Mouse (Mus musculus): ENCODE measurements around the gene Unc5b. TPM values are rescaled to one million over a fixed set of nuclear protein-coding genes. Genes with fewer than 3 reads are reported as not detected.

Gene Unc5b
- polyA plus RNA-seq, 1 experiment from 2014 or later, result 10.0 TPM

DNA sequence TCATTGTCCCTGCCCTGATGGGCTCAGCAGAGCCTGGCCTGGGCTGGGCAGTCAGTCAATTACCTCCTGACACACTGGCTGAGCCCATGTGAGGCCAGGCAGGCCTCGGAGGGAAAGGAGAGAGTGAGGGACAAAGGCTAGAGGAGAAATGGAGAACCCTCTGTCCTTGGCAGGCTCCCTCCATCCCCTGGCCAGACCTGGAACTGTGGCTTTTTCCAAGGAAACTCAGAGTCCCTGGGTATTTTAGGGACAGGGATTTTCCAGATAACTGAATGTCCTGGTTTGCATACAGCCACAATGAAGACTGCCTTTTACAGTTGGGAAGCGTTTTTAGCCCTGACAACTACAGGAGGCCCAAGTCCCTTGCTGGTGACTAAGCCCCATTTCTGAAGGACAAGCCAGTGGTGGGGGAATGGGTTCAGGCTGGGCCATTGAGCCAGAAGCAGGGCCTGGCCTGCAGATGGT, 99.0 kb downstream of the Unc5b start:
- Histone ChIP-seq H3K4me3 (ENCODE audit: low read length) (no peak overlapping the region), H3K27me3 (ENCODE audit: control insufficient read depth, insufficient read depth, low read length) (no peaks in the 10 kb centered on the region), H3K4me2 (ENCODE audit: low read depth, low read length) (no peak overlapping the region), H3K4me1 (ENCODE audit: control insufficient read depth, insufficient read depth, low read length) (peaks cover 6% of the 10 kb centered on the region), H3K9me3 (replicated peaks; ENCODE audit: control insufficient read depth, low read length) (no peaks in the 10 kb centered on the region), H3K36me3 (ENCODE audit: control insufficient read depth, insufficient read depth) (no peaks in the 10 kb centered on the region), H3K9ac (ENCODE audit: low read length) (no peak overlapping the region), H3K27ac (ENCODE audit: low read length) (no peak overlapping the region)
- no peak for ATAC-seq (replicated peaks; ENCODE audit: extremely low read depth, insufficient read depth, low FRiP score)
- WGBS, result 45% methylated on average over 2 of the region's 2 CpGs

DNA sequence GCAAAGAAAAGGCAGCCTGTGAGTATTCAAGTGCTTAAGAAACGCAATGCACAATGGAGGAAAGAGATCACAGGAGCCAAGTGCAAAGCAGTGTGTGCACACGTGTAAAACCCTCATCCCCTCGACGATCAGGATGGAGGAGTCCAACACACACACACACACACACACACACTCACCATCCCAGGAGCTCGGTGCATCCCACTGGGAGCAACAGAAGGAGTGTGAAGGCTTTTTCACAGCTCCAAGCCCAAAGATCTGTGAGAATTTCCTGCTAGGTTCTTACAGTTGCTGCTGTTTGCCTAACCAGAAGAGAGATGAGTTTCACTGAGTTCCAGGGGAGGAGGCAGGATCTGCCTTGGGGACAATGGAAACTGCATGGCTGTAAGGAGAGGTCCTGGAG, 99.6 kb downstream of the Unc5b start:
- Histone ChIP-seq H3K9me3 (replicated peaks; ENCODE audit: control insufficient read depth, low read length) (no peaks in the 10 kb centered on the region), H3K9ac (ENCODE audit: low read length) (no peak overlapping the region), H3K36me3 (ENCODE audit: control insufficient read depth, insufficient read depth) (no peaks in the 10 kb centered on the region), H3K4me1 (ENCODE audit: control insufficient read depth, insufficient read depth, low read length) (peaks cover under 1% of the 10 kb centered on the region; the same call in 1 of the 2 replicates), H3K4me3 (ENCODE audit: low read length) (no peak overlapping the region), H3K27ac (ENCODE audit: low read length) (no peak overlapping the region), H3K4me2 (ENCODE audit: low read depth, low read length) (no peak overlapping the region), H3K27me3 (ENCODE audit: control insufficient read depth, insufficient read depth, low read length) (no peaks in the 10 kb centered on the region)
- WGBS, result 40% methylated on average over 5 of the region's 5 CpGs
- no peak for ATAC-seq (replicated peaks; ENCODE audit: extremely low read depth, insufficient read depth, low FRiP score)

DNA sequence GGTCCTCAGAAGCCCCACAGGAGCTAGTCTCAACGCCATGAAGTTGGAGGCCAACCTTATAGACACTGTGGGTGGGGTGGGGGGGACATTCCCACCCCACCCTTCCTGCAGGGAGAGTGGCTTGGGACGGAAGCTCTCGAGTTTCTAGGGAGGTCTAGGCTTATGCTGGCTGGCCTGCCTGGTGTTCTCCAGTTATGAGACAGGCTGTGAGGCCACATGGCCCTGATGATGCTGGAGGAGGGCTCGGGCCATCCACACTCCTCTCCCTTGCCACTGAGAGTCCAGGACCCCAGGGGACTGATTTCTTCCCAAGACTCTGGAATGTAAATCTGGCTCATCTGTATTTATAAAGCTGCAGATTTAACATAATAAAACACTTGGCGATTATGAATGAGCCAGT, 104.1 kb downstream of the Unc5b start:
- Histone ChIP-seq H3K27ac (ENCODE audit: low read length) (no peak overlapping the region), H3K36me3 (ENCODE audit: control insufficient read depth, insufficient read depth) (no peaks in the 10 kb centered on the region), H3K9ac (ENCODE audit: low read length) (no peak overlapping the region), H3K27me3 (ENCODE audit: control insufficient read depth, insufficient read depth, low read length) (no peaks in the 10 kb centered on the region), H3K4me2 (ENCODE audit: low read depth, low read length) (no peak overlapping the region), H3K4me3 (ENCODE audit: low read length) (no peak overlapping the region), H3K9me3 (replicated peaks; ENCODE audit: control insufficient read depth, low read length) (no peaks in the 10 kb centered on the region), H3K4me1 (ENCODE audit: control insufficient read depth, insufficient read depth, low read length) (no peaks in the 10 kb centered on the region)
- no peak for ATAC-seq (replicated peaks; ENCODE audit: extremely low read depth, insufficient read depth, low FRiP score)
- WGBS, result 42% methylated on average over 5 of the region's 5 CpGs

DNA sequence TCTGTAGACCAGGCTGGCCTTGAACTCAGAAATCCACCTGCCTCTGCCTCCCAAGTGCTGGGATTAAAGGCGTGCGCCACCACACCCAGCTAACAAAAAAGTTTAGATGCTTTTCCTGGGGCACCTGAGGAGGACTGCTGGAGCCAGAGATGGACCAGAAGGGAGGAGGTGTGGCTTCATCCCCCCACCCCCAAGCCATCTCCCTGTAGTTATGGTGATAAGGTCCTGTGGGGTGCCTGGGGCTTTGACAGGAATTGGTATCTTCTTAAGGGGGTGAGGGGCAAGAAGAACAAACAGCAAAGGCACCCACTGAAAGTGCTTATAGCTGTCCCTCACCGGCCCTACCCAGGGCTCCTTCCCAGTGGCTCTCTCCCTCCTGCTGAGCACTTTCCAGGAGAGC, 104.5 kb downstream of the Unc5b start:
- Histone ChIP-seq H3K4me3 (ENCODE audit: low read length) (no peak overlapping the region), H3K4me2 (ENCODE audit: low read depth, low read length) (no peak overlapping the region), H3K36me3 (ENCODE audit: control insufficient read depth, insufficient read depth) (no peaks in the 10 kb centered on the region), H3K4me1 (ENCODE audit: control insufficient read depth, insufficient read depth, low read length) (no peaks in the 10 kb centered on the region), H3K9me3 (replicated peaks; ENCODE audit: control insufficient read depth, low read length) (no peaks in the 10 kb centered on the region), H3K27ac (ENCODE audit: low read length) (no peak overlapping the region), H3K27me3 (ENCODE audit: control insufficient read depth, insufficient read depth, low read length) (no peaks in the 10 kb centered on the region), H3K9ac (ENCODE audit: low read length) (no peak overlapping the region)
- no peak for ATAC-seq (replicated peaks; ENCODE audit: extremely low read depth, insufficient read depth, low FRiP score)
- WGBS, result 62% methylated on average over 3 of the region's 3 CpGs

DNA sequence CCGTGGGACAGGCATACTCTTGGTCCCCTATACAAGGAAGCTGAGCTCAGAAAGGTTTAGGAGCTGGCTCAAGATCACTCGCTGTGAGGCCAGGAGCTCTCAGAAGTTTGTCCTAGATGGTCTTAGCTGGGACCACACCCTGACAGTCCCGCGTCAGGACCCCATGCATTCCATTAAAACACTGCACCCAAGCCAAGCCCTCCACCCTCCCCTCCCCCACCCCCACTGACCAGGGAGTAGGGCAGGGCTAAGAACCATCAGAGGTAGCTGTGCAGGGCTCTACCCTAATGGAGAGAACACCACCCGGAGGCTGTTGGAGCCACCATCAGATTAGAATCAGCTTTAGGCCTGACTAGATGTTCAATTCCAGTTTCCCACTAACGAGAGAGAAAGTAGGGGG, 106.9 kb downstream of the Unc5b start:
- Histone ChIP-seq H3K4me3 (ENCODE audit: low read length) (no peak overlapping the region), H3K4me1 (ENCODE audit: control insufficient read depth, insufficient read depth, low read length) (no peaks in the 10 kb centered on the region), H3K36me3 (ENCODE audit: control insufficient read depth, insufficient read depth) (no peaks in the 10 kb centered on the region), H3K9me3 (replicated peaks; ENCODE audit: control insufficient read depth, low read length) (no peaks in the 10 kb centered on the region), H3K27me3 (ENCODE audit: control insufficient read depth, insufficient read depth, low read length) (no peaks in the 10 kb centered on the region), H3K9ac (ENCODE audit: low read length) (no peak overlapping the region), H3K4me2 (ENCODE audit: low read depth, low read length) (no peak overlapping the region), H3K27ac (ENCODE audit: low read length) (no peak overlapping the region)
- 67% methylated on average over 6 of the region's 6 CpGs for WGBS
- ATAC-seq (replicated peaks; ENCODE audit: extremely low read depth, insufficient read depth, low FRiP score), result no peak

DNA sequence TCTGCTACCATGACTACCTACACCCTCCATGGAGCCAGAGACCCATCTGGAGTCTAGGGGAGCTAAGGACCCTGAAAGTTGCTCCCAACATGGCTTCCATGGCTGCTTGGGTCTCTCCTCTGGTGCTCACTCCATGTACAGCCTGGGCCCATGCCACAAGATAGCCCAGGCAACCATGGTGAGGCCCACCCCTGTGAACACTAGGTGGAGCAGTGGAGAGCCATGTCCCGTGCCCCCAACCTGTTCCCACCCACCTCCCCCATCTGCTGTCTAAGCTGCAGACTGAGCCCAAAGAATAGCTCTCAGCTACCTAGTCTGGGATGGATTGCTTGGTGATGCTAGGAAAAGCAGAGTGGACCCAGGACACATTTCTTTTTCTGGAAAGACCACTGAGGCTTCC, 108.0 kb downstream of the Unc5b start:
- no peak for ATAC-seq (replicated peaks; ENCODE audit: extremely low read depth, insufficient read depth, low FRiP score)
- Histone ChIP-seq H3K36me3 (ENCODE audit: control insufficient read depth, insufficient read depth) (peaks cover 5% of the 10 kb centered on the region; the same call in 1 of the 2 replicates), H3K27me3 (ENCODE audit: control insufficient read depth, insufficient read depth, low read length) (no peaks in the 10 kb centered on the region), H3K4me2 (ENCODE audit: low read depth, low read length) (no peak overlapping the region), H3K27ac (ENCODE audit: low read length) (no peak overlapping the region), H3K4me3 (ENCODE audit: low read length) (no peak overlapping the region), H3K9ac (ENCODE audit: low read length) (no peak overlapping the region), H3K9me3 (replicated peaks; ENCODE audit: control insufficient read depth, low read length) (no peaks in the 10 kb centered on the region), H3K4me1 (ENCODE audit: control insufficient read depth, insufficient read depth, low read length) (no peaks in the 10 kb centered on the region)
- 40% methylated on average over 1 of the region's 1 CpGs for WGBS

DNA sequence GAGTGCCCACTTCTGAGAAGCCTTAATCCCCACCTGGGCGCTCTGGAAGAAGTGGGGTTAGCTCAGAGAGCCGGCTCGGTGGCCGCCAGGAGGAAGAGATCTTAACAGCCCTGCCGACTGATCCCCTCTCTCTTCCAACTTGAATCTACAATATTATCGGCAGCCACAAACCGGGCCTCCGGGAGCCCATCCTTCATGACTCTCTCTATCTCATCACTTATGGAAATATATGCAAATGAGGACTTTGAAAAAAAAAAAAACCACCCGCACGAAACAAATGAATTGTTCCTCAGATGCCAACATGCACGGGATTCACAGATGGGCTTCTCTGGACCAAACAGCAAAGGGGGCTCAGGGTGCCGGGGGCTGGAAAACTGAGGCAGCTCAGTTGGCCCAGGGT, 109.7 kb downstream of the Unc5b start:
- Histone ChIP-seq H3K27ac (ENCODE audit: low read length) (no peak overlapping the region), H3K9ac (ENCODE audit: low read length) (no peak overlapping the region), H3K4me2 (ENCODE audit: low read depth, low read length) (no peak overlapping the region), H3K27me3 (ENCODE audit: control insufficient read depth, insufficient read depth, low read length) (no peaks in the 10 kb centered on the region), H3K9me3 (replicated peaks; ENCODE audit: control insufficient read depth, low read length) (no peaks in the 10 kb centered on the region), H3K4me1 (ENCODE audit: control insufficient read depth, insufficient read depth, low read length) (no peaks in the 10 kb centered on the region), H3K36me3 (ENCODE audit: control insufficient read depth, insufficient read depth) (peaks cover 5% of the 10 kb centered on the region; the same call in 1 of the 2 replicates), H3K4me3 (ENCODE audit: low read length) (no peak overlapping the region)
- no peak for ATAC-seq (replicated peaks; ENCODE audit: extremely low read depth, insufficient read depth, low FRiP score)
- 57% methylated on average over 12 of the region's 12 CpGs for WGBS

DNA sequence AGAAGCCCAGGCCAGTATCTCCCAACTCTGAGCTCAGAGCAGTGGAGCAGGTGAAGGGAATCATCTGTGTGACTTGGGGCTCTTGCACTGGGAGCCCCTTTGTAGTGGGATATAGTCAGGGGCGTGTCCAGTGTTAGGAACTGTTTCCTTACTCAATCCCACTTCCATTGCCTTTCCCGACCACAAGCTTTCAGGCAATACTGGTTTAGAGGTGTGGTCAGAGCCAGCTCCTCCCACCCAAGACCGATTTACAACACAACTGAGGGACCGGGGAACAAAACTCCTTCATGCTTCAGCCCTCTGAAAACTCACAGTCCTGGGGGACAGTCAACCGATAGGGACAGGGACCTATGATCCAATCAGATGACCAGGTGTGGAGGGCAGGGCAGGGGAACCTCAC, 110.9 kb downstream of the Unc5b start:
- no peak overlapping the region for H3K27ac ChIP-seq (ENCODE audit: low read length)
- 79% methylated on average over 5 of the region's 5 CpGs for WGBS
- no peaks in the 10 kb centered on the region for H3K9me3 ChIP-seq (replicated peaks; ENCODE audit: control insufficient read depth, low read length)
- no peak overlapping the region for H3K9ac ChIP-seq (ENCODE audit: low read length)
- no peak overlapping the region for H3K4me3 ChIP-seq (ENCODE audit: low read length)
- no peaks in the 10 kb centered on the region for H3K4me1 ChIP-seq (ENCODE audit: control insufficient read depth, insufficient read depth, low read length)
- H3K4me2 ChIP-seq (ENCODE audit: low read depth, low read length), result no peak overlapping the region
- no peak for ATAC-seq (replicated peaks; ENCODE audit: extremely low read depth, insufficient read depth, low FRiP score)
- no peaks in the 10 kb centered on the region for H3K27me3 ChIP-seq (ENCODE audit: control insufficient read depth, insufficient read depth, low read length)
- peaks cover 11% of the 10 kb centered on the region for H3K36me3 ChIP-seq (ENCODE audit: control insufficient read depth, insufficient read depth)

DNA sequence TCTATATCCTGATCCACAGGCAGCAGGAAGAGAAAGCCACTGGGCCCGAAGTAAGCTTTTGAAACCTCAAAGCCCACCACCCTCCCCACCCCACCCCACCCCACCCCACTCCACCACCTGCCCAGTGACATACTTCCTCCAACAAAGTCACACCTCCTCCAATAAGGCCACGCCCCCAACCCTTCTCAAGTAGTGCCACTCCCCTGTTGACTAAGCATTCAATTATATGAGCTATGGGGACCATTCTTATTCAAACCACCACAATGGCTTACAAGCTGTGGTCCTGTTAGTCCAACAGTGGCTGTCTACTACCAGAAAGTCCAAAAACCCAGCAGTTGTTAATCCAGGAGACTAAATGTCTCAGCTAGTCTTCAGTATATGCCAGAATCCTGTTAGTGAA, 112.9 kb downstream of the Unc5b start:
- peaks cover 24% of the 10 kb centered on the region for H3K36me3 ChIP-seq (ENCODE audit: control insufficient read depth, insufficient read depth)
- H3K4me2 ChIP-seq (ENCODE audit: low read depth, low read length), result no peak overlapping the region
- H3K9me3 ChIP-seq (replicated peaks; ENCODE audit: control insufficient read depth, low read length), result peaks cover 5% of the 10 kb centered on the region; the same call in 1 of the 2 replicates
- H3K27ac ChIP-seq (ENCODE audit: low read length), result no peak overlapping the region
- H3K27me3 ChIP-seq (ENCODE audit: control insufficient read depth, insufficient read depth, low read length), result no peaks in the 10 kb centered on the region
- no peak overlapping the region for H3K9ac ChIP-seq (ENCODE audit: low read length)
- no peak for ATAC-seq (replicated peaks; ENCODE audit: extremely low read depth, insufficient read depth, low FRiP score)
- no peak overlapping the region for H3K4me3 ChIP-seq (ENCODE audit: low read length)
- WGBS, result 69% methylated on average over 2 of the region's 2 CpGs
- no peaks in the 10 kb centered on the region for H3K4me1 ChIP-seq (ENCODE audit: control insufficient read depth, insufficient read depth, low read length)

DNA sequence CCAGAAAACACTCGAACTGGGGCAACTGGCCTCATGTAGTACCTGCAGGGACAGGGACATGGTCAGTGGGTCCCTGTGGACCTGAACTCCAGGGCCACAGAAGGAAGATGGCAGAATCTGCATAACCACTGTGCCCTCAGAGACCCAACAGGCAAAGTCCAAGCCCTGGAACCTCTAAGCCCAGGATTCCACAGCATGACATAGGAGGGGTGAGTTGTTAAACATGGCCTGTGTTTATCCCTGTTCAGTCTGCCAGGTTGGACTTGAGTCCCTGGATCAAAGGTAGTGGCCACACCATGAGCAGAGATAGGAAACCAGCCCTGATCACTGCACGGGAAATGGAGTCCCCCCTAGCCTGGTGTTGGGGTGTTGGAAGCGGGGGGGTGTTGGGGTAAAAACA, 114.9 kb downstream of the Unc5b start:
- ATAC-seq (replicated peaks; ENCODE audit: extremely low read depth, insufficient read depth, low FRiP score), result no peak
- H3K27me3 ChIP-seq (ENCODE audit: control insufficient read depth, insufficient read depth, low read length), result no peaks in the 10 kb centered on the region
- H3K9ac ChIP-seq (ENCODE audit: low read length), result no peak overlapping the region
- 91% methylated on average over 3 of the region's 3 CpGs for WGBS
- H3K4me1 ChIP-seq (ENCODE audit: control insufficient read depth, insufficient read depth, low read length), result no peaks in the 10 kb centered on the region
- H3K4me2 ChIP-seq (ENCODE audit: low read depth, low read length), result no peak overlapping the region
- H3K4me3 ChIP-seq (ENCODE audit: low read length), result no peak overlapping the region
- peaks cover 5% of the 10 kb centered on the region; the same call in 1 of the 2 replicates for H3K9me3 ChIP-seq (replicated peaks; ENCODE audit: control insufficient read depth, low read length)
- peaks cover 24% of the 10 kb centered on the region for H3K36me3 ChIP-seq (ENCODE audit: control insufficient read depth, insufficient read depth)
- no peak overlapping the region for H3K27ac ChIP-seq (ENCODE audit: low read length)

All from heart, embryonic 16.5 days (tissue).